Mouse (Mus musculus): Measurements from ENCODE around the gene Rusc2.

Gene Rusc2

DNA sequence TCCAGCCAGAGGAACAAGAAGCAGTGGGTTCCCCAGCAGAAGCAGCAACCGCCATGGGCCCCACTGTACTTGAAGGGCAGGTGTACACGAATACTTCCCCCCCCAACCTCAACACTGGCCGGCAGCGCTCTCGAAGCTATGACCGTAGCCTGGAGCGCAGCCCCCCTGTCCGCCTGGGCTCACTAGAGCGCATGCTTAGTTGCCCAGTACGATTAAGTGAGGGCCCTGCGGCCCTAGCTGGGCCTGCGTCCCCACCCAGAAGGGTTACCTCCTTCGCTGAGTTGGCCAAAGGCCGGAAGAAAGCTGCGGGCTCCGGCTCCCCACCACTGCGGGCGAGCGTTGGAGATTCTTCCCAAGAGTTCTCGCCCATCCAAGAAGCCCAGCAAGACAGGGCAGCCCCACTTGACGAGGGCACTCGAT, 34.3 kb downstream of the Rusc2 start:
- DNase-seq (ENCODE audit: extremely low spot score) = no peak

- no peak for DNase-seq (ENCODE audit: extremely low spot score)
Observed at GRCm38 (mm10) chr4:43417269-43418062, 35.7 kb downstream of the Rusc2 start.

GRCm38 (mm10) chr4:43418450-43418849, 36.7 kb downstream of the Rusc2 start:
- DNase-seq (ENCODE audit: extremely low spot score) = no peak

- no peak for DNase-seq (ENCODE audit: extremely low spot score)
Observed at GRCm38 (mm10) chr4:43418973-43419656, 37.3 kb downstream of the Rusc2 start.

DNA sequence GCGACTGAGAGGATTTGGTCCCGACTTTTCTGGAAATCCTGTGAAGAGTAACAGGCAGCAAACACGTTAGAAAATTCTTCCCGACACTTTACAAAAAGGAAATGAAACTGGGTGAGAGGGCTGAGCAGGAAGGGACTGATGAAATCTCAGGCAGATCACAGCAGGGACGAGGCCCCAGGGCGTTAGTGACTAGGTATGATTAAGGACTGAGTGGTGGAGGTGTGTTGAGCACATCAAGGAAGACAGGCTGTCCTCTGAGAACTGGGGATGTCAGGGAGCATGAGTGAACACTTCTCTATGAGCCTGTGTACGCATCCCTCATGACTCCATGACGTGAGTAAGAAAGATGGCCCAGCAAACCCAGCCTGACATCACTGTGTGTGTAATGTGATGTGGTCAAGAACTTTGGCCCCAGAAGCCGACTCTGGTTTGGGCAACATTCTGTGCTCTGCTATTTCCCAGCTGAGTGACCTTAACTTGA, 38.1 kb downstream of the Rusc2 start:
- no peak for DNase-seq (ENCODE audit: extremely low spot score)

DNA sequence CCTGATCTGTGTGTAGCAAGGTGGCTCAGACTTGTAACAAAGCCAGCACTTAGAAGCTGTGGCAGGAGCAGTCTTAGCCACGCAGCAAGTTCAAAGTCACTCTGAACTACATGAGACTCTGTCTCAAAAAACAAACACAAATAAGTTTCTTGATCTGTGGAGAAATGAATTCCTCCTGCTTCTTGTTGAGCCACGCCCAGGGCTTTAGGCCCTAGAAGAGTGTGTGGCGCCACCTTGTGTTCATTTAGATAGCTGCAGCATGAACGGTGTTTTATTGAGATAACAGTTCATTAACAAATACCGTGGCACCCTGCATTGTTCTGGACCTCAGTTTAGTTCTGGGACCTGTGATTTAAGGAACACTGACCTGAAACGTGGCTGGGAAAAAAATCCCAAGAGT, 38.5 kb downstream of the Rusc2 start:
- DNase-seq (ENCODE audit: extremely low spot score) = peak; percentile 71

DNA sequence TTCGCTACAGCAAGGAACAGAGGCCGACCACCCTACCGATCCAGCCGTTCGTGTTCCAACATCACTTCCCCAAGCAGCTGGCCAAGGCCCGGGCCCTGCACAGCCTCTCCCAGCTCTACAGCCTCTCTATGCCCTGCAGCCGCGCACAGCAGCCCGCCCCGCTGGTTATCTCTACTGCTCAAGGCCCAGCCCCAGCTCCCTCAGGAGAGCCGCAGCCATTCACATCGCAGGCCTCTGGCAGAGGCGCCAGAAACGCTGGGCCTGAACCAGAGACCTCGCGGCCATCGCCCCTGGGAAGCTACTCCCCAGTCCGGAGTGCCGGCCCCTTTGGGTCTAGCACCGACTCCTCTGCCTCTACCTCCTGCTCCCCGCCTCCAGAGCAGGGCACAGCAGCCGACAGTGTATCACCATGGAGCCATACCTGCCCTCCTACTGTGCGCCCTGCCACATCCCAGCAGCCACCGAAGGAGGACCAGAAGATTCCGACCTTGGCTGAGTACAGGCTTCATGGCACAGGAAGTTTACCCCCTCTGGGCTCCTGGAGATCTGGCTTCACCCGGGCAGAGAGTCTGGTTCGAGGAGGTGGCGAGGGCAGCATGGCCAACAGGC, 40.0 kb downstream of the Rusc2 start:
- no peak for DNase-seq (ENCODE audit: extremely low spot score)

DNA sequence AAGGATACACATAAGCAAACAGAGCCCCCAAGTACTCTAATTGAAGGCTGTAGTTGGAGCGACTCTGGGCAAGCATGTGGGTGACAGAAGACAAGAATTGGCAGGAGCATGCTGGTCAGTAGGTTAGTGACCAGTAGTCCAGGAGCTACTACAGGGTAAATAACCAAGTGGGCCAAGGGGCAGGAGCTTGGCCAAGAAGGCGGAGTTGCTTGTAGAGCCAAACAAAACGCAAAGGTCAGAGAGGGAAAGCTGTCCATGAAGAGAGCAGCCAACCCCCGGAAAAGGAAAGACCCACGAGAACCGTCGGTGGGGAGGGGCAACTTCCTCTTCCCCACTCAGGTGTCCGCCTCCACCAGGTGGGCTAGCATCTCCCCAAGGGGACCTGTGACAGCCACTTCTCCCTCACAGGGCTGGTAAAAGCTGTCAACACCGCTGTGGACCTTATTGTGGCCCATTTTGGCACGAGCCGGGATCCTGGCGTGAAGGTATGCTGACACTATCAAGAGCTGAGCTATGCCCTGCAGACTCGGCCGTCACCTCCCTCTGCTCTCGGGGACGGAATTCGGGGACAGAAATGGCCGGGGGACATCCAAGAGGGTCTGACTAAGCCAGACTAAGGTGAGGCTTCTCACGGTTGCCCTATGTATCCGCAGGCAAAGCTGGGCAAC, 41.6 kb downstream of the Rusc2 start:
- no peak for DNase-seq (ENCODE audit: extremely low spot score)

- no peak for DNase-seq (ENCODE audit: extremely low spot score)
Observed at GRCm38 (mm10) chr4:43424072-43424471, 42.3 kb downstream of the Rusc2 start.

- DNase-seq (ENCODE audit: extremely low spot score) = peak; percentile 41
Observed at GRCm38 (mm10) chr4:43425197-43425596, 43.4 kb downstream of the Rusc2 start.

GRCm38 (mm10) chr4:43425648-43426380, 44.0 kb downstream of the Rusc2 start:
- peak; percentile 29 for DNase-seq (ENCODE audit: extremely low spot score)

DNA sequence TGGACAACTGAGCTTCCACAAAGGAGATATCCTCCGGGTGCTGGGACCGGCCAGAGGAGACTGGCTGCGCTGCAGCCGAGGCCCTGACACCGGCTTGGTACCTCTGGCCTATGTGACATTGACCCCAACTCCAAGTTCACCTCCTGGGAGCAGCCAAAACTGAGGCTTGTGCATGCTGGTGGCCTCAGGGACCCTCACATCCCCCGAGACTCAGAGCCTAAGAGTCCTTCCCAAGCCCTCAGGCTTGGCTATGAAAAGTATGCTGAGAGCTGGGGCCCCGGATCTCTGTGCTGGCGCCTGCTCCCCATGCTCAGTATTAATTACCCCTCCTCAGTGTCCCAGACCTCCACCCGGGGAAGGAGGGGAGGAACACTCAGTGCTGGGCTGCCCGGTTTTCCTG, 44.7 kb downstream of the Rusc2 start:
- DNase-seq (ENCODE audit: extremely low spot score) = peak; percentile 15

GRCm38 (mm10) chr4:43427501-43428179, 45.9 kb downstream of the Rusc2 start:
- no peak for DNase-seq (ENCODE audit: extremely low spot score)

DNA sequence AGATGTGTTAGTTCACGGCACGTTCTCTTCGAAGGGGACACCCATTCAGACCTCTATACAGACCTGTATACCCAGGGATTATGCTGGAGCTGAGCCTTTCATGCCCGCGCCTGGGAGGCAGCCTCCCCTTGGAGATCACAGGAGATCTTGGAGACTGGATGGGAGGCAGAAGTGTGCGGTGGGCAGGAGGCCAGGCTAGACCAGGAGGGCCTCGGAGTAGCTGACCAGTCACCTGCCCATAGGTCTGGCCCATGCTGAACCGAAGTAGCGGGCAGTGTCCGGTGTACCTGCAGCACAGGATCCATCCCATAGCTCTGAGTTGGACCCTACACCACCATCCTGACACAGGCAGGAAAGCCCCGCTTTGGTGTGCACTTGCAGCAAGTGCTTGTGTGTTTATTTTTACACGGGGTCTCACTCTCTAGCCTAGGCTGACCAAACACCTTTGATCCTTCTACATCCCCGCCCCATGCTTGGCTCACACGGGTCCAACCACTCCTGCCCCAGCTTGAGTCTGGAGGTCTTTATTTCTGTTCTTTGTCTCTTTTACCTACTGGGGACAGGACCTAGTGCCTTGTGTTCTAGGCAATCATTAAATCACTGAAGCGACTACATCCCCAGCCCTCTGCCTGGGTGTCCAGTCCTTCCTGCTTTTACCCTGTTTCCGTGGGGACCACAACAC, 46.5 kb downstream of the Rusc2 start:
- no peak for DNase-seq (ENCODE audit: extremely low spot score)

DNA sequence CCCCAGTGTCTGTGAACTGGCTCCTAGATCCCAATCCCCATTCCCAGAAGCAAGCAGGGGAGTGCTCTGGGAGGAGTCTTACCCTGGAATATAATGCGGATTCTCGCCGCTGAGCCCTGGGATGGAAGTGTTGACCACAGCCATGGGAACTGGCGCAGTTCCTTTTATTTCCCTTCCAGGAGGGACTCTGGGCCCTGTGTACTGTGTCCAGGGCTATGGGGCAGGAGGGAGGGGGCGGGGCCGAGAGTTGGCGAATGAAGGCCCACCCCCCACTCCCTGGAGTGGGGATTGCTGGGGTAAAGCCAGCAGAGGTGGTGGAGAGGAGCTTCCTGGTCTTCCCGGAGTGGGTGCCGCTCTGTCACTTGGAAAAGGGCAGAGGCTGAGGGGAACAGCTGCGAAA, 47.2 kb downstream of the Rusc2 start, which contains the start of gene Fam166b:
TSS of gene Fam166b (minus strand) at position 189 of the 400 bp plus-strand sequence.
- DNase-seq (ENCODE audit: extremely low spot score) = peak; percentile 31

- DNase-seq (ENCODE audit: extremely low spot score) = peak; percentile 83
Observed at GRCm38 (mm10) chr4:43431690-43432089, 49.9 kb downstream of the Rusc2 start.

DNA sequence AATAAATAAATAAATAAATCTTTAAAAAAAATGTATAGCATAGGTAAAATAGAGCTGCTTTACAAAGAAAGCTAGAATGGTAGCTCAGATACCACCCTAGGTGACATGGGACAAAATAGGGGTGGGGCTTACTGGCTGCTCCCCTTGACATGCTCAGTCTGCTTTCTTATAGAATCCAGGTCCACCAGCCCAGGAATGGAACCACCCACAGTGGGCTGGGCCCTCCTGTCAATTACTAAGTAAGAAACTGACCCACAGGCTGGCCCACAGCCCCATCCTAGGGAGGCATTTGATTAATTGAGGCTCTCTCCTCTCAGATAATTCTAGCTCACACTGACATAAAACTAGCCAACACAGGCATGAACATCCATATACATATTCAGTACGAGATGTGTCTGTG, 51.1 kb downstream of the Rusc2 start:
- no peak for DNase-seq (ENCODE audit: extremely low spot score)

GRCm38 (mm10) chr4:43441639-43442038, 59.9 kb downstream of the Rusc2 start, which contains the start of gene Tesk1:
Tesk1 (plus strand) TSS chr4:43441939.
- no peak for DNase-seq (ENCODE audit: extremely low spot score)

DNA sequence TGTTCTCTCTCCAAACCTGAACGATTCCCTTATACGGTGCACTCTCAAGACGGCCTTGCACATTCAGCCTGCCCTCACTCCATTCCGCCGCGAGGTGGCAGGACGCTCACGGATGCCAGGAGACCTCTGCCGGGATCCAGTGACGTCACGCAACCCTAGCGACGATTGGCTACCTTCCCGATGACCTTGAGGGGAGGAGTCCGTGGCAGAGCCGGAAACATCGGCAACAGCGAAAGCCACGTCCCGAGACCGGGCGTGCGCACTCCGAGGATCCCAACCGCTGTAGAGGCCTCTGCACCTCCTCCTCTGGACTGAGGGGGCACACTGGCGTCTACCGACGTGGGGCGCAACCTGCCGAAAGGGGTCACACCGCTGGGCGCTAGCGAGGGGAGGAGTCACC, 60.3 kb downstream of the Rusc2 start:
- peak; percentile 98 for DNase-seq (ENCODE audit: extremely low spot score)
